ENCODE assay signal across 12 mouse cellular contexts in the genomic region with DNA sequence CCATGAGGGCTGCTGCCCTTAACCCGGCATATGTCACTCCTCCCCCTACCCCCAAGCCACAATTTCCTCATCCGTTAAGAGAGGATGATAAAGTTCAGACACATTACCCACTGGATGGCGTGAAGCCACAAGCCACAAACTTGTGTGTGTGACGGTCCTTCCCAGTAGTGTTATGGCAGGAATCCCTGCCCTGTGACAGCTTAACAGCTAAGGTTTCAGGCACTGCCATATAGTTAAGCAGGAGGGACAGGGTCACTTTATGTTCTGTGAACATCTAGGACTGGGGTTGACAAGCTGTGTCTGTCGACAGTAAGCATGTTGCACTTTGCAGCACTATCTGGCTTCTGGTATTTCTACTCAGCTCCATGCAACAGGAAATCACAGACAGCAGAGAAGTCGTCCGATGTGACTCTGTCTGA.
DNase-seq lines count a peak whose midpoint lies in the region; ATAC-seq and TF ChIP-seq lines count a peak whose summit lies in the region.
"Had no signal": no experiment of that assay in that cellular context is flagged by ENCODE, and none has a peak within 500 bp of the region (broad histone marks: within the 10 kb centered on the region; RNA-seq: fewer than 3 reads in every experiment).

No protein-coding gene starts in this region.

- no peak overlapping the region for H3K4me3 ChIP-seq in heart, embryonic 11.5 days (ENCODE audit: low read depth, low read length)
- no peak overlapping the region for H3K4me3 ChIP-seq in intestine, postnatal 0 days (ENCODE audit: low read depth, low read length)
- no peak overlapping the region for H3K4me3 ChIP-seq in stomach, embryonic 14.5 days (ENCODE audit: low read depth, low read length)
- no peak overlapping the region for H3K4me3 ChIP-seq in forebrain, embryonic 14.5 days (ENCODE audit: low read depth, low read length)
- H3K4me3 ChIP-seq: embryonic facial prominence, embryonic 13.5 days had no signal

- H3K9me3 ChIP-seq in heart, embryonic 11.5 days (replicated peaks; ENCODE audit: control insufficient read depth, low read length), result no peaks in the 10 kb centered on the region
- no peaks in the 10 kb centered on the region for H3K9me3 ChIP-seq in intestine, postnatal 0 days (ENCODE audit: control insufficient read depth)
- no peaks in the 10 kb centered on the region for H3K9me3 ChIP-seq in stomach, embryonic 14.5 days (ENCODE audit: control insufficient read depth, low read depth, low read length)
- H3K9me3 ChIP-seq in forebrain, embryonic 14.5 days (replicated peaks; ENCODE audit: control insufficient read depth, low read length), result no peaks in the 10 kb centered on the region
- H3K9me3 ChIP-seq: embryonic facial prominence, embryonic 13.5 days had no signal

- peak overlapping the region; percentile 54 for H3K4me2 ChIP-seq in heart, embryonic 11.5 days
- H3K4me2 ChIP-seq in intestine, postnatal 0 days (replicated peaks; ENCODE audit: low read depth), result no peak overlapping the region
- no peak overlapping the region for H3K4me2 ChIP-seq in stomach, embryonic 14.5 days (replicated peaks; ENCODE audit: low read depth, low read length)
- H3K4me2 ChIP-seq in forebrain, embryonic 14.5 days (ENCODE audit: low read length), result no peak overlapping the region
- H3K4me2 ChIP-seq: embryonic facial prominence, embryonic 13.5 days had no signal

- H3K27ac ChIP-seq in heart, embryonic 11.5 days (ENCODE audit: low read depth, low read length), result peak overlapping the region; percentile 81
- H3K27ac ChIP-seq in intestine, postnatal 0 days (ENCODE audit: low read depth, low read length), result 0 out of 2 replicates have a peak overlapping the region, but pooled peaks have one; percentile 29
- peak overlapping the region; percentile 40; the same call in 1 of the 2 replicates for H3K27ac ChIP-seq in stomach, embryonic 14.5 days (ENCODE audit: low read length)
- no peak overlapping the region for H3K27ac ChIP-seq in forebrain, embryonic 14.5 days (ENCODE audit: low read depth, low read length)
- H3K27ac ChIP-seq: embryonic facial prominence, embryonic 13.5 days had no signal

- peak overlapping the region; percentile 30; the same call in 1 of the 2 replicates for H3K9ac ChIP-seq in heart, embryonic 11.5 days (ENCODE audit: low read depth, low read length)
- no peak overlapping the region for H3K9ac ChIP-seq in intestine, postnatal 0 days (ENCODE audit: low read depth, low read length)
- H3K9ac ChIP-seq in stomach, embryonic 14.5 days (replicated peaks; ENCODE audit: low read depth, low read length), result no peak overlapping the region
- H3K9ac ChIP-seq in forebrain, embryonic 14.5 days (ENCODE audit: low read length), result no peak overlapping the region
- H3K9ac ChIP-seq: embryonic facial prominence, embryonic 13.5 days had no signal

- no peaks in the 10 kb centered on the region for H3K27me3 ChIP-seq in heart, embryonic 11.5 days (ENCODE audit: control insufficient read depth, insufficient read depth, low read length)
- H3K27me3 ChIP-seq in intestine, postnatal 0 days (replicated peaks; ENCODE audit: control insufficient read depth, insufficient read depth, low read length), result no peaks in the 10 kb centered on the region
- no peaks in the 10 kb centered on the region for H3K27me3 ChIP-seq in stomach, embryonic 14.5 days (ENCODE audit: control insufficient read depth, insufficient read depth, low read length)
- no peaks in the 10 kb centered on the region for H3K27me3 ChIP-seq in forebrain, embryonic 14.5 days (replicated peaks; ENCODE audit: control insufficient read depth, insufficient read depth, low read length)
- H3K27me3 ChIP-seq: embryonic facial prominence, embryonic 13.5 days had no signal

- peaks cover 39% of the 10 kb centered on the region for H3K4me1 ChIP-seq in heart, embryonic 11.5 days (ENCODE audit: control insufficient read depth, insufficient read depth, low read length)
- no peaks in the 10 kb centered on the region for H3K4me1 ChIP-seq in intestine, postnatal 0 days (replicated peaks; ENCODE audit: control insufficient read depth, insufficient read depth, low read length)
- peaks cover 18% of the 10 kb centered on the region; the same call in 1 of the 2 replicates for H3K4me1 ChIP-seq in stomach, embryonic 14.5 days (ENCODE audit: control insufficient read depth, insufficient read depth, low read length)
- peaks cover 4% of the 10 kb centered on the region for H3K4me1 ChIP-seq in forebrain, embryonic 14.5 days (ENCODE audit: control insufficient read depth, insufficient read depth, low read length)

- WGBS in heart, embryonic 11.5 days (ENCODE audit: insufficient replicate concordance), result 18% methylated on average over 7 of the region's 7 CpGs
- WGBS in intestine, postnatal 0 days, result 54% methylated on average over 7 of the region's 7 CpGs
- whole genome bisulfite sequencing in stomach, embryonic 14.5 days, result 56% methylated on average over 7 of the region's 7 CpGs
- WGBS in forebrain, embryonic 14.5 days, result 90% methylated on average over 7 of the region's 7 CpGs

- ATAC-seq in heart, embryonic 11.5 days (replicated peaks; ENCODE audit: insufficient number of reproducible peaks, low FRiP score, low TSS enrichment), result no peak
- ATAC-seq in intestine, postnatal 0 days, result no peak
- ATAC-seq in stomach, embryonic 14.5 days (ENCODE audit: insufficient number of reproducible peaks, insufficient read depth, low FRiP score, low read depth), result no peak
- no peak for ATAC-seq in forebrain, embryonic 14.5 days

- H3K36me3 ChIP-seq in heart, embryonic 11.5 days (ENCODE audit: control insufficient read depth, insufficient read depth, low read length), result no peaks in the 10 kb centered on the region
- no peaks in the 10 kb centered on the region for H3K36me3 ChIP-seq in intestine, postnatal 0 days (ENCODE audit: control insufficient read depth, insufficient read depth)
- H3K36me3 ChIP-seq in stomach, embryonic 14.5 days (ENCODE audit: control insufficient read depth, insufficient read depth, low read length), result no peaks in the 10 kb centered on the region
- H3K36me3 ChIP-seq in forebrain, embryonic 14.5 days (ENCODE audit: control insufficient read depth, insufficient read depth, low read length), result no peaks in the 10 kb centered on the region
- H3K36me3 ChIP-seq: embryonic facial prominence, embryonic 13.5 days had no signal

- intact Hi-C loops in left cerebral cortex, postnatal 25 days (cut with DNase I), result no loop called here

- TF ChIP-seq CTCF in intestine, postnatal 0 days (IDR thresholded peaks at IDR 0.05; ENCODE audit: low read depth), result no peak

- no peak for DNase-seq in heart, adult 8-10 months (ENCODE audit: low spot score)
- peak; percentile 49 for DNase-seq in T-cell, adult 2 months (ENCODE audit: low spot score)
- no peak for DNase-seq in left cerebral cortex, postnatal 25 days (ENCODE audit: low spot score in 2 of 2)
- no peak for DNase-seq in forebrain, embryonic 14.5 days (ENCODE audit: low spot score)
- DNase-seq in frontal cortex, postnatal 25 days (ENCODE audit: low spot score in 2 of 2), result no peak
- DNase-seq: adrenal gland, postnatal 36 days; layer of hippocampus, adult 9-11 months; retina, postnatal 1 day had no signal
